Mouse (Mus musculus) gastrocnemius, postnatal 10 days (tissue): ENCODE results near the gene Bod1l. TPM values are rescaled to one million over a fixed set of nuclear protein-coding genes. Genes with fewer than 3 reads are reported as not detected.

Experiments
- DNase-seq: peaks from one replicate; pipeline ENCODE4 v3.0.0; 2021; ENCODE audit warnings: mixed read lengths
- total RNA-seq, 2 experiments: library from RNA; stranded (reverse); gene quantifications; 2 replicates each; pipeline ENCODE4 v1.2.3; 2021

Gene Bod1l
- total RNA-seq, 2 experiments from 2014 or later: 14.9 to 18.6 TPM

- no peak for DNase-seq
These were observed 49.7 kb downstream of the Bod1l start for GRCm38 (mm10) chr5:41794434-41794833.

- no peak for DNase-seq
These were observed 53.6 kb downstream of the Bod1l start for GRCm38 (mm10) chr5:41790517-41790916.

- no peak for DNase-seq
These were observed 55.2 kb downstream of the Bod1l start for GRCm38 (mm10) chr5:41788877-41789276.

- DNase-seq: no peak
These were observed 62.2 kb downstream of the Bod1l start for GRCm38 (mm10) chr5:41781890-41782289.

- DNase-seq: no peak
These were observed 64.1 kb downstream of the Bod1l start for GRCm38 (mm10) chr5:41780026-41780425.

GRCm38 (mm10) chr5:41775728-41776127 lies 68.4 kb downstream of the Bod1l start:
- no peak for DNase-seq

GRCm38 (mm10) chr5:41775273-41775672 lies 68.8 kb downstream of the Bod1l start:
- no peak for DNase-seq

GRCm38 (mm10) chr5:41768382-41769040 lies 75.6 kb downstream of the Bod1l start:
- DNase-seq: peak; percentile 92

GRCm38 (mm10) chr5:41767296-41768200 lies 76.6 kb downstream of the Bod1l start:
- no peak for DNase-seq

GRCm38 (mm10) chr5:41766406-41767010 lies 77.6 kb downstream of the Bod1l start:
- no peak for DNase-seq

- no peak for DNase-seq
These were observed 78.3 kb downstream of the Bod1l start for GRCm38 (mm10) chr5:41765626-41766405.

GRCm38 (mm10) chr5:41763731-41764721 lies 80.1 kb downstream of the Bod1l start, which contains the start of gene Nkx3-2:
Gene Nkx3-2, minus strand, starts transcription at chr5:41764501.
- no peak for DNase-seq

- DNase-seq: peak; percentile 21
These were observed 81.0 kb downstream of the Bod1l start for GRCm38 (mm10) chr5:41762947-41763730.

- DNase-seq: no peak
These were observed 81.8 kb downstream of the Bod1l start for GRCm38 (mm10) chr5:41762141-41762946.

- DNase-seq: no peak
These were observed 82.5 kb downstream of the Bod1l start for GRCm38 (mm10) chr5:41761509-41762140.

GRCm38 (mm10) chr5:41760831-41761508 lies 83.1 kb downstream of the Bod1l start:
- no peak for DNase-seq

GRCm38 (mm10) chr5:41760071-41760470 lies 84.0 kb downstream of the Bod1l start:
- DNase-seq: no peak
